Mouse (Mus musculus): ENCODE measurements at regions not wholly inside any gene's neighbourhood (a gene's known extent, or its start where the extent isn't known, plus 50 kb on each side); places are given as distances from the start of the nearest gene placed in this dataset.

- WGBS: 61% methylated on average over 2 of the region's 2 CpGs
- Histone ChIP-seq H3K27ac (no peak overlapping the region), H3K27me3 (ENCODE audit: control insufficient read depth, insufficient read depth, low read length) (no peaks in the 10 kb centered on the region), H3K4me1 (replicated peaks; ENCODE audit: control insufficient read depth, insufficient read depth, low read length) (no peaks in the 10 kb centered on the region), H3K4me2 (replicated peaks) (no peak overlapping the region), H3K4me3 (replicated peaks; ENCODE audit: low read length) (no peak overlapping the region), H3K9me3 (ENCODE audit: control insufficient read depth, low read length) (no peaks in the 10 kb centered on the region), H3K9ac (no peak overlapping the region), H3K36me3 (replicated peaks; ENCODE audit: control insufficient read depth, insufficient read depth) (no peaks in the 10 kb centered on the region)
- DNase-seq (ENCODE audit: low spot score): no peak
- ATAC-seq (ENCODE audit: low FRiP score): no peak
Measured at GRCm38 (mm10) chr7:136074043-136074442, 357.9 kb upstream of the Mki67 start.

- no peaks in the 10 kb centered on the region for H3K9me3 ChIP-seq (ENCODE audit: control insufficient read depth, low read length)
- H3K36me3 ChIP-seq (replicated peaks; ENCODE audit: control insufficient read depth, insufficient read depth): no peaks in the 10 kb centered on the region
- no peak for ATAC-seq (ENCODE audit: low FRiP score)
- 41% methylated on average over 7 of the region's 7 CpGs for WGBS
- peaks cover 34% of the 10 kb centered on the region for H3K4me1 ChIP-seq (replicated peaks; ENCODE audit: control insufficient read depth, insufficient read depth, low read length)
- no peak overlapping the region for H3K4me2 ChIP-seq (replicated peaks)
- peak overlapping the region; percentile 76; the same call in 1 of the 2 replicates for H3K27ac ChIP-seq
- no peak overlapping the region for H3K4me3 ChIP-seq (replicated peaks; ENCODE audit: low read length)
- no peak for DNase-seq (ENCODE audit: low spot score)
- H3K27me3 ChIP-seq (ENCODE audit: control insufficient read depth, insufficient read depth, low read length): no peaks in the 10 kb centered on the region
- no peak overlapping the region for H3K9ac ChIP-seq
Measured at GRCm38 (mm10) chr7:136081534-136082252, 365.5 kb upstream of the Mki67 start.

GRCm38 (mm10) chr7:136082253-136082867, 366.2 kb upstream of the Mki67 start:
- Histone ChIP-seq H3K4me3 (replicated peaks; ENCODE audit: low read length) (no peak overlapping the region), H3K9me3 (ENCODE audit: control insufficient read depth, low read length) (no peaks in the 10 kb centered on the region), H3K27me3 (ENCODE audit: control insufficient read depth, insufficient read depth, low read length) (no peaks in the 10 kb centered on the region), H3K27ac (peak overlapping the region; percentile 76), H3K9ac (no peak overlapping the region), H3K4me1 (replicated peaks; ENCODE audit: control insufficient read depth, insufficient read depth, low read length) (peaks cover 34% of the 10 kb centered on the region), H3K36me3 (replicated peaks; ENCODE audit: control insufficient read depth, insufficient read depth) (no peaks in the 10 kb centered on the region), H3K4me2 (replicated peaks) (no peak overlapping the region)
- DNase-seq (ENCODE audit: low spot score) (peak; percentile 57), ATAC-seq (ENCODE audit: low FRiP score) (peak; percentile 19; the same call in 1 of the 2 replicates)
- WGBS: 69% methylated on average over 4 of the region's 4 CpGs

- no peak for DNase-seq (ENCODE audit: low spot score)
- no peaks in the 10 kb centered on the region for H3K36me3 ChIP-seq (replicated peaks; ENCODE audit: control insufficient read depth, insufficient read depth)
Measured at GRCm38 (mm10) chr7:136083005-136083404, 366.8 kb upstream of the Mki67 start.

GRCm38 (mm10) chr7:136083571-136084342, 367.6 kb upstream of the Mki67 start:
- Histone ChIP-seq H3K27me3 (ENCODE audit: control insufficient read depth, insufficient read depth, low read length) (no peaks in the 10 kb centered on the region), H3K36me3 (replicated peaks; ENCODE audit: control insufficient read depth, insufficient read depth) (no peaks in the 10 kb centered on the region), H3K4me3 (replicated peaks; ENCODE audit: low read length) (no peak overlapping the region), H3K4me2 (replicated peaks) (no peak overlapping the region), H3K9me3 (ENCODE audit: control insufficient read depth, low read length) (no peaks in the 10 kb centered on the region), H3K4me1 (replicated peaks; ENCODE audit: control insufficient read depth, insufficient read depth, low read length) (peaks cover 34% of the 10 kb centered on the region), H3K9ac (no peak overlapping the region), H3K27ac (peak overlapping the region; percentile 76)
- DNase-seq (ENCODE audit: low spot score) (peak; percentile 71), ATAC-seq (ENCODE audit: low FRiP score) (peak; percentile 86)
- WGBS: 14% methylated on average over 14 of the region's 14 CpGs

More at GRCm38 (mm10) chr7:136083005-136083404, 366.8 kb upstream of the Mki67 start:
- 35% methylated on average over 10 of the region's 10 CpGs for WGBS
- 0 out of 2 replicates have a peak, but pooled peaks have one; percentile 6 for ATAC-seq (ENCODE audit: low FRiP score)
- H3K4me1 ChIP-seq (replicated peaks; ENCODE audit: control insufficient read depth, insufficient read depth, low read length): peaks cover 34% of the 10 kb centered on the region
- no peak overlapping the region for H3K4me3 ChIP-seq (replicated peaks; ENCODE audit: low read length)
- H3K9me3 ChIP-seq (ENCODE audit: control insufficient read depth, low read length): no peaks in the 10 kb centered on the region
- no peak overlapping the region for H3K4me2 ChIP-seq (replicated peaks)
- no peak overlapping the region for H3K9ac ChIP-seq
- H3K27ac ChIP-seq: peak overlapping the region; percentile 76
- H3K27me3 ChIP-seq (ENCODE audit: control insufficient read depth, insufficient read depth, low read length): no peaks in the 10 kb centered on the region

- DNase-seq (ENCODE audit: low spot score) (no peak), ATAC-seq (ENCODE audit: low FRiP score) (no peak)
- no peak overlapping the region for H3K4me2 ChIP-seq (replicated peaks)
Measured at GRCm38 (mm10) chr7:136088785-136089184, 372.6 kb upstream of the Mki67 start.

GRCm38 (mm10) chr7:136094681-136095360, 378.7 kb upstream of the Mki67 start:
- WGBS: 56% methylated on average over 14 of the region's 14 CpGs
- no peak overlapping the region for H3K4me3 ChIP-seq (replicated peaks; ENCODE audit: low read length)
- H3K9me3 ChIP-seq (ENCODE audit: control insufficient read depth, low read length): no peaks in the 10 kb centered on the region
- ATAC-seq (ENCODE audit: low FRiP score) (no peak), DNase-seq (ENCODE audit: low spot score) (no peak)
- no peak overlapping the region for H3K9ac ChIP-seq
- no peak overlapping the region for H3K4me2 ChIP-seq (replicated peaks)
- H3K4me1 ChIP-seq (replicated peaks; ENCODE audit: control insufficient read depth, insufficient read depth, low read length): 0 out of 2 replicates have a peak, but pooled peaks cover 6% of the 10 kb centered on the region
- no peaks in the 10 kb centered on the region for H3K27me3 ChIP-seq (ENCODE audit: control insufficient read depth, insufficient read depth, low read length)
- H3K36me3 ChIP-seq (replicated peaks; ENCODE audit: control insufficient read depth, insufficient read depth): no peaks in the 10 kb centered on the region
- peak overlapping the region; percentile 20; the same call in 1 of the 2 replicates for H3K27ac ChIP-seq

More at GRCm38 (mm10) chr7:136088785-136089184, 372.6 kb upstream of the Mki67 start:
- H3K27ac ChIP-seq: no peak overlapping the region
- H3K36me3 ChIP-seq (replicated peaks; ENCODE audit: control insufficient read depth, insufficient read depth): no peaks in the 10 kb centered on the region
- WGBS: 71% methylated on average over 6 of the region's 6 CpGs
- H3K9me3 ChIP-seq (ENCODE audit: control insufficient read depth, low read length): no peaks in the 10 kb centered on the region
- H3K27me3 ChIP-seq (ENCODE audit: control insufficient read depth, insufficient read depth, low read length): no peaks in the 10 kb centered on the region
- no peak overlapping the region for H3K4me3 ChIP-seq (replicated peaks; ENCODE audit: low read length)
- peaks cover 5% of the 10 kb centered on the region for H3K4me1 ChIP-seq (replicated peaks; ENCODE audit: control insufficient read depth, insufficient read depth, low read length)
- H3K9ac ChIP-seq: no peak overlapping the region

GRCm38 (mm10) chr7:136104021-136104420, 387.9 kb upstream of the Mki67 start:
- DNase-seq (ENCODE audit: low spot score) (no peak), ATAC-seq (ENCODE audit: low FRiP score) (no peak)
- Histone ChIP-seq H3K27me3 (ENCODE audit: control insufficient read depth, insufficient read depth, low read length) (no peaks in the 10 kb centered on the region), H3K4me3 (replicated peaks; ENCODE audit: low read length) (no peak overlapping the region), H3K4me1 (replicated peaks; ENCODE audit: control insufficient read depth, insufficient read depth, low read length) (no peaks in the 10 kb centered on the region), H3K27ac (no peak overlapping the region), H3K4me2 (replicated peaks) (no peak overlapping the region), H3K36me3 (replicated peaks; ENCODE audit: control insufficient read depth, insufficient read depth) (no peaks in the 10 kb centered on the region), H3K9me3 (ENCODE audit: control insufficient read depth, low read length) (no peaks in the 10 kb centered on the region), H3K9ac (no peak overlapping the region)
- 90% methylated on average over 4 of the region's 4 CpGs for WGBS

- no peak overlapping the region for H3K27ac ChIP-seq
- H3K4me2 ChIP-seq (replicated peaks): no peak overlapping the region
- ATAC-seq (ENCODE audit: low FRiP score) (no peak), DNase-seq (ENCODE audit: low spot score) (no peak)
- H3K4me3 ChIP-seq (replicated peaks; ENCODE audit: low read length): no peak overlapping the region
- 45% methylated on average over 6 of the region's 6 CpGs for WGBS
- no peaks in the 10 kb centered on the region for H3K9me3 ChIP-seq (ENCODE audit: control insufficient read depth, low read length)
- no peaks in the 10 kb centered on the region for H3K36me3 ChIP-seq (replicated peaks; ENCODE audit: control insufficient read depth, insufficient read depth)
- no peaks in the 10 kb centered on the region for H3K27me3 ChIP-seq (ENCODE audit: control insufficient read depth, insufficient read depth, low read length)
- H3K9ac ChIP-seq: no peak overlapping the region
- no peaks in the 10 kb centered on the region for H3K4me1 ChIP-seq (replicated peaks; ENCODE audit: control insufficient read depth, insufficient read depth, low read length)
Measured at GRCm38 (mm10) chr7:136112163-136112562, 396.0 kb upstream of the Mki67 start.
